Mouse (Mus musculus) monocyte, adult 5-6 weeks (primary cell): ENCODE data around the gene Opa1. TPM values are rescaled to one million over a fixed set of nuclear protein-coding genes. Genes with fewer than 3 reads are reported as not detected.

ENCODE experiments used
- ATAC-seq: fragments of 153-309, 156-312 bp; replicated peaks from 2 replicates; pipeline ENCODE4 v1.8.0; 2017; ENCODE audit warnings: mild to moderate bottlenecking; ENCODE audit not compliant: low TSS enrichment, insufficient number of reproducible peaks, severe bottlenecking, poor library complexity, low FRiP score
- total RNA-seq: library from RNA; stranded (forward); fragments of 200-1000, 200-491, 200-594 nt; gene quantifications from 3 replicates; pipeline ENCODE4 v1.2.3, GENCODE M21; 2017

Opa1 gene
- total RNA-seq: 53.4 to 71.9 TPM (median 57.4 TPM) in 3 replicates

DNA sequence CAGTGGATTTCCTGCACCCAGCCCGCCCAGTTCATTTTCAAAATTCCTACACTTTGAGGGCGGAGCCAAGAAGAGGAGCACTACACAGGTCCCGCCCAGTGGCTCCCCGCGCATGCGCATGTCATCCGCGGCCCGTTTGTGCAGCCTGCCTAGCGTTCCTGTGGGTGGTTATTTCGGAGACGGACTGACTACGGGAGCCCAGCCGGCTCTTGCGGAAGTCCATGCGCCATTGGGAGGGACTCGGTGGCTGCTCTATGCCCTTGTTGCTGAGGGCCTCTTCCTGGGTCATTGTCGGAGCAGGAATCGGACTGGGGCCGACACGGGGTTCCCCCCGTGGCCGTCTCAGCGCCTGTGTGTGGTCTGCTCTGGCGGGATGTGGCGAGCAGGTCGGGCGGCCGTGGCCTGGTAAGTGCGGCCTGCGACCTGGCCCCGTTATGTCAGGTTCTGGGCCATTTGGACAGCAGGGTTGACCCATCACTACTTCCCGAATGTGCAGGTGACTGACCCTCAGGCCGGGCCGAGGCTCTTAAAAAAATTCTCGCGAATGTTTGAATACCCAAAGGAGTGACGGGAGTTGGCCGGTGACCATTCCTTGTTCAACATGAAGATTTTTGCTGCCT is at the start of gene Opa1:
Gene Opa1, plus strand, starts transcription at position 168 of the 620 bp plus-strand sequence.
- ATAC-seq: peak; percentile 100

GRCm38 (mm10) chr16:29533641-29534040 is 45.5 kb upstream of the Opa1 start:
- no peak for ATAC-seq

- no peak for ATAC-seq
Measured at GRCm38 (mm10) chr16:29535866-29536265, 43.3 kb upstream of the Opa1 start.

GRCm38 (mm10) chr16:29536411-29537204 is 42.5 kb upstream of the Opa1 start:
- no peak for ATAC-seq

DNA sequence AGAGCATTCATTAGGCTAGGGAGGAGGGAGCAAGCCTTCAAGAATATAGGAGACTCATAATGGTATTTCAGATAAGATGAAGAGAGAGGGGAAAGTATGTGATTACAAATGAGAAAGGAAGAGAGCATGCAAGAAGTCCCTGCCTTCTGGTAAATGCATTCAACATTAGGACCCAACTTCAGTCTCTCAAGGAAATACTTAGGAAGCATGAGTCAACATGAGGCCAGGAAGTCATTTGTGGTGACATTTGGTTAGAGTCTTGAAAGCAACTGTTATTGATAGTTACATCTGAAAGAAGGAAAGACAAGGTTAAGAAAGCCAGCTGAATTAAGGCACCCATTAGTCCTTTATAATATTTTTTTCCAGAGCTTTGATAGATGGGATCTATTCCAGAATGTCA is 39.2 kb upstream of the Opa1 start:
- ATAC-seq: no peak

- no peak for ATAC-seq
Measured at GRCm38 (mm10) chr16:29541261-29541683, 37.9 kb upstream of the Opa1 start.

DNA sequence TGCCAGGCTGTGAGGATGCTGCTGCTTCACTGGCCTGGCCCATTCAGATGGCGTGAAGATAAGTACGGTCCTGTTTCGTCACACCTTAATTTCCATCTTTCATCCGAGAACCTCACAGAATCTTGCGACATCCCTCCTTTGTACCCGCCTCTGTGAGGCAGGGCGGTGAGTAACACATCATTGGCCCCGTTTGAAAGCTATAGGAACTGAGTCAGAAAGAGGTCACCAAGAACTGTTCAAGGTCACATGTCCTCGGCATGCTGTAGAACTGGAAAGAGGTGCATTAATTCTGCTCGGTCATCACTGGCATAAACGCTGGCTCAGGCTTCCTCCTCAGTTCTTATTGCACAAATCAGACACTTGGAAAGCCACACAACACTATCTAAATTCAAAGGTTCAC is 34.3 kb upstream of the Opa1 start, which contains the start of gene Atp13a4:
Gene Atp13a4, minus strand, starts transcription at position 36 of the 400 bp plus-strand sequence.
- ATAC-seq: no peak

GRCm38 (mm10) chr16:29559667-29560066 is 19.5 kb upstream of the Opa1 start:
- no peak for ATAC-seq

DNA sequence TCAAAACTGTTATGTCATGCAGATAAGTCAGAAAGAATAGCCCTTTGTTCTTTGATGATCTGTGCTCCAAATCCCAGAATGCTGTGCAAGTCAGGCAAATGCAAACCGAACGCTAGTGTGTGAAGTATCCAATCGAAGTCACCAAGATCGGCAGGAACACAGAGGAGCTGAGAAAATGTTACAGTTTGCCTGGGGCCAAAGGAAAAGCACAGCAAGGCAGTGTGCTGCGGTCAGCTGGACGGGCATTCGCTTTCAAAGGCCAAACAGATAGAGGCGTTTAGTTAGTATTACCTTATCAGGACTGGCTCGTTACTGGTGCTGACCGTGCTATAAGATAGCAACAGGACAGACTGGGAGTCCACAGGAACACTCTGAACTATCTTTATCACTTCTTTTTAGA is 18.7 kb upstream of the Opa1 start:
- no peak for ATAC-seq

DNA sequence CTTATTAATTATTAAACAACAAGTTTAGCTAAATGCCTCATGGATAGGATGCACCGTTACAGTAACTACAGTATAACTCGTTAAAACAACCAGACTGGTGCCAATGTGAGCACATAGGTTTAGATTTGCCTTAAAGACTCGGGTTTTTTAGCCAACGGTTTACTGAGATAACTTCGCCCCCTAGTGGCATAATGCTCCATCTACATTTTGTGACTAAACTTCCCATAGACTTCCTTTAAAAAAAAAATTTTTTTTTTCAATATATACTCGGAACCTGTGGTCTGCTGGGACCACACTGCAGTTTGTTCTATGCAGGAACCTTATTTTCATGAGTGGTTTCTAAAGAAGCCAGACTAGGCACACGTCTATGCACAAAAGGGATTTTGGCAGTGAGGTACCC is 18.3 kb upstream of the Opa1 start:
- no peak for ATAC-seq

GRCm38 (mm10) chr16:29574013-29574412 is 5.1 kb upstream of the Opa1 start:
- ATAC-seq: no peak

- no peak for ATAC-seq
Measured at GRCm38 (mm10) chr16:29575620-29576019, 3.5 kb upstream of the Opa1 start.

- no peak for ATAC-seq
Measured at GRCm38 (mm10) chr16:29579787-29580176, 648 bp downstream of the Opa1 start.

- ATAC-seq: no peak
Measured at GRCm38 (mm10) chr16:29592171-29592570, 13.0 kb downstream of the Opa1 start.

- ATAC-seq: no peak
Measured at GRCm38 (mm10) chr16:29597122-29597521, 18.0 kb downstream of the Opa1 start.

- no peak for ATAC-seq
Measured at GRCm38 (mm10) chr16:29605546-29605945, 26.4 kb downstream of the Opa1 start.

- no peak for ATAC-seq
Measured at GRCm38 (mm10) chr16:29607131-29607530, 28.0 kb downstream of the Opa1 start.

- no peak for ATAC-seq
Measured at GRCm38 (mm10) chr16:29614762-29615161, 35.6 kb downstream of the Opa1 start.

DNA sequence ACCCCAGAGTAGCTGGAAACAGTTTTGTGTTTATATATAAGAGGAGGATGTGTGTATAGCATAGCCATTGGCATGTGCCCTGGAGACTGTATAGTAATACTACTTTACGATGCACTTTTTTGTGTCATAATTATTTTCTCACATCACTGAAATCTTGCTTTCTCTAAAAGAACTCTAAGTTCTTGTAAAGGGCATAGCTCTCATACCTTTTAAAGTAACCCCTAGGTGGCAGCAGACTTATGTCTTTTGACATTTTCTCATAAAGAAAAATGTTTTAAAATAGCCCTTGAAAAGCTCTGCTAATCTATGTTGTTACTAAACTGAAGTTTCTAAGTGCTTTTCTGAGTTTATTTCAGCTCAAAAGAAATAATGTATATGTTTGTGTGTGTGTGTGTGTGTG is 49.9 kb downstream of the Opa1 start:
- ATAC-seq: no peak

DNA sequence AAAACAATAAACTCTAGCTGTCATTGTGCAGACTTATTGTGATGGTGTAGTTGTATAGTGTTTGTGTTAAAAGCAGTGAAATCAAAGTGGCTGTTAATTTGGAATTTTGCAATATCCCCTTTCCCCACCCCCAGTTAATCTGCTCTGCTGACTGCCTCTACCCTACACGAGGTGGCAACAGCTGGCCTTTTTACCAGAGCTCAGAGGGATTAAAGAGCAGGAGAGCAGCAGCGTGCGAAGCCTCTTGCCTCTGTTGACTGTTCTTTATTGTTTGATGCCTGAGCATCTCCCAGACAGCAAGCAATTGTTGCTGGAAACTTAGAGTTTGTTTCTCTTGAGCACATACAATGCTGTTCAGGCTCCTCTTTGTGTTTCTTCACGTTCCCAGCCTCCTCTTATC is 56.6 kb downstream of the Opa1 start:
- ATAC-seq: no peak
